Mouse (Mus musculus): ENCODE measurements around the gene Tmem19. TPM values are rescaled to one million over a fixed set of nuclear protein-coding genes. Genes with fewer than 3 reads are reported as not detected.

The Tmem19 gene
- polyA plus RNA-seq, 1 experiment from 2014 or later: 29.3 TPM

DNA sequence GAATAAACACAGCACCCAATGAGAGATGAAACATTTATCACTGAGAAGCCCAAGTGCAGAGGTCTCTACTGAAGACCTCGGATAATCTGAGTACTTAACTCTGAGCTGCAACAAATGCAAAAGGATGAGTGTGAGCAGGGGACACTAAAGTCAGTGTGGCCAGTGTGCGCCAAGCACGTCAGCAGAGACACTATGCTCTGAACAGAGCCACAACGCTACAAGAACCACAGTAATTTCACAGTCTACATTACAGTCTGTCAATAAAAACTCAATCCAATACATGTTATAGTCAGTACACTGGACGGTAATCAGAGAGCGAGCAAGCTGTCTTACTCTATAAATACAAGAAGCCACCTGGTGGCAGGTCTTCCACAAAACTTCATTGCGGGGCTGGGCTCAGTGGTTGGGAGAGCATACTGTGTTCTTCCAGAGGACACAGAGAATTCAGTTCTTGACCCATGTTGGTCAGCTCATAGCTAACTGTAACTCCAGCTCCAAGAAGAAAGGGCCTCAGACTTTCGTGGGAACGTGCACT is 65.8 kb downstream of the Tmem19 start:
- Histone ChIP-seq H3K9ac (no peak overlapping the region), H3K27ac (no peak overlapping the region), H3K4me1 (no peaks in the 10 kb centered on the region), H3K4me3 (no peak overlapping the region), H3K9me3 (no peaks in the 10 kb centered on the region), H3K4me2 (no peak overlapping the region), H3K36me3 (peaks cover 51% of the 10 kb centered on the region), H3K27me3 (no peaks in the 10 kb centered on the region)
- 74% methylated on average over 9 of the region's 9 CpGs for WGBS
- no peak for ATAC-seq (ENCODE audit: borderline replicate concordance, extremely low read depth, low FRiP score, low TSS enrichment)

DNA sequence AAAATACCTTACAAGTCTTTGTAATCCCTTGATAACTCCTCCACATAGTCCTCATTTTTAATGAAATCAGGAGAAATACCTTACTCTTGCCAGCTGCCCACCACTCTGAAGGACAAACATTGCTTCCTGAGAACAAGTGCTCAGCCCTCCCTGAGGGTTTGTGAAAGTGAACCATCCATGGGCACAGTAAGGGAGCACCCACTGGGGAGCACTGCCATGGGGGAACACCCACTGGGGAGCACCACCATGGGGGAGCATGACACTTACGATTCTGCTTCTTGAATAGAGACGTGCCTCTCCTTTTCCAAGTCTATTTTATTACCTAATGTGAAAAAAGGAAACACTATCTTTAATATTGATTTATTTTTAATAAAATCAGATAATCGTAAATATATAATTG is 67.1 kb downstream of the Tmem19 start:
- H3K4me1 ChIP-seq: no peaks in the 10 kb centered on the region
- 96% methylated on average over 3 of the region's 3 CpGs for WGBS
- peaks cover 46% of the 10 kb centered on the region for H3K36me3 ChIP-seq

DNA sequence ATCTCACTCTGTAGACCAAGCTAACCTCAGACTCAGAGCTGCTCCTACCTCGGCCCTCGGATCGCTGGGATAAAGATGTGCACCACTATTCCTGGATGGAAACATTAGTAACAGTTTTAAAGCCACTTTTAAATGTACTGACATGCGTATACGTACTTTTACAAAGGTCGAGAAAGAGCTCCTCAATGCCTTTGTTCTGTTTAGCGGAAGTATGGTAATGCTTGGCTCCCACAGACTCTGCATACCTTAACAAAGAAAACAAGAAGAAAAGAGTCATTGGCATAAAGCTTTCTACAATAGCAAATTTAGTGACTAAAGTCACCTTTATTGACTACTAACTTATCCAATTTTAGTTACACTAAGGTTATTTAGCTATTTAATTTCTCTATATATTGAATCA is 67.6 kb downstream of the Tmem19 start:
- 93% methylated on average over 7 of the region's 7 CpGs for whole genome bisulfite sequencing
- no peak for ATAC-seq (ENCODE audit: borderline replicate concordance, extremely low read depth, low FRiP score, low TSS enrichment)
- H3K4me1 ChIP-seq: no peaks in the 10 kb centered on the region
- H3K27me3 ChIP-seq: no peaks in the 10 kb centered on the region
- no peak overlapping the region for H3K4me2 ChIP-seq
- no peak overlapping the region for H3K27ac ChIP-seq
- H3K4me3 ChIP-seq: no peak overlapping the region
- H3K9me3 ChIP-seq: no peaks in the 10 kb centered on the region
- H3K9ac ChIP-seq: no peak overlapping the region
- peaks cover 46% of the 10 kb centered on the region for H3K36me3 ChIP-seq

More for the DNA sequence above, 67.1 kb downstream of the Tmem19 start:
- no peak for ATAC-seq (ENCODE audit: borderline replicate concordance, extremely low read depth, low FRiP score, low TSS enrichment)
- Histone ChIP-seq H3K9ac (no peak overlapping the region), H3K9me3 (no peaks in the 10 kb centered on the region), H3K4me2 (no peak overlapping the region), H3K27ac (no peak overlapping the region), H3K4me3 (no peak overlapping the region), H3K27me3 (no peaks in the 10 kb centered on the region)

DNA sequence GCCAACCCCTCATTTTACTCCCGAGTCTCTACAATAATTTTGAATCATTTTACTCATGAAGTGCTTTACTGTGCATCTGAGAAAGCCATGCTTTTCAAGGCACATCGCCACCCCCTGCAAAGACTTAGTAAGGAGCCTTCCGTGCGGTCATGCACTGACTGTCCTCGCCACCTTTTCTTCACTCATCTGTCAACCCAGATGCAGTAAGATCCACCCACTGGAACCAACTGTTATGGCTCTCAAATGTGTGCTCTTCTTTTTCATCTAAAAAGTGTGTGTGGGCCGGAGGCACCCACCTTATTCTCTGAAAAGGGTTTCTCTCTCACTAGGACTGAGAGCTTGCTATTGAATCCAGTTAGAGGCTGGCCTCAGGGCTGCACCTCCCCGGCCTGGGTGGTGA is 68.4 kb downstream of the Tmem19 start:
- H3K9ac ChIP-seq: no peak overlapping the region
- H3K9me3 ChIP-seq: no peaks in the 10 kb centered on the region
- H3K27me3 ChIP-seq: no peaks in the 10 kb centered on the region
- no peak overlapping the region for H3K4me2 ChIP-seq
- peaks cover 48% of the 10 kb centered on the region for H3K36me3 ChIP-seq
- no peak overlapping the region for H3K4me3 ChIP-seq
- 90% methylated on average over 7 of the region's 7 CpGs for WGBS
- no peaks in the 10 kb centered on the region for H3K4me1 ChIP-seq
- no peak for ATAC-seq (ENCODE audit: borderline replicate concordance, extremely low read depth, low FRiP score, low TSS enrichment)
- H3K27ac ChIP-seq: no peak overlapping the region

DNA sequence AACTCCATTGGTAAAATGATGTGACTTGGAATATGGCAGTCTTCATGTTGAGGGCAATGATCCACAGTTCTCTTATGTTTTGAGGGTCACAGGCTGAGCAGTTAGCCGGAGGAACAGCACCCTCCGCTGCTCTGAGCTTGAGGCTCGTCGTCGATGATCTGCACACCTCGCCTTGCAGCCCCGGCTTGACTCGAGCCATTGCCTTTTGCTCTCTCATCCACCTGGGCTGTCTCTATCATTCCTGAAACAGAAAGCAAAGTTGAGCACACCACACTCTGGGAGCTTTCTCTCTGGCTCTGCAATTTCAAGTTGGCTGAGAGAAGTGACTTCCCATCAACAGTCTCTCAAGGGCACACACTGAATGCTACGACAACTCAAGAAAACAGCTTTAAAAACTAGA is 71.6 kb downstream of the Tmem19 start:
- no peak overlapping the region for H3K27ac ChIP-seq
- no peak overlapping the region for H3K4me2 ChIP-seq
- 93% methylated on average over 9 of the region's 9 CpGs for WGBS
- H3K9me3 ChIP-seq: no peaks in the 10 kb centered on the region
- no peak for ATAC-seq (ENCODE audit: borderline replicate concordance, extremely low read depth, low FRiP score, low TSS enrichment)
- H3K9ac ChIP-seq: no peak overlapping the region
- H3K4me1 ChIP-seq: no peaks in the 10 kb centered on the region
- no peak overlapping the region for H3K4me3 ChIP-seq
- H3K27me3 ChIP-seq: no peaks in the 10 kb centered on the region
- peaks cover 66% of the 10 kb centered on the region for H3K36me3 ChIP-seq

Other genes starting within 250 kb of the Tmem19 start
- gene Tph2, start 177.5 kb downstream of the Tmem19 start, polyA plus RNA-seq (2015; fragmentation: Nextera tagmentation; extraction: Ambion mirVana): 0.07 TPM in 1 of 2 replicates, not detected in the other
- gene Tbc1d15, start 111.0 kb downstream of the Tmem19 start, polyA plus RNA-seq (2015; fragmentation: Nextera tagmentation; extraction: Ambion mirVana): 56.3 and 57.4 TPM in 2 replicates
- 4.7 and 5.9 TPM in 2 replicates for gene Rab21, start 46.9 kb downstream of the Tmem19 start, polyA plus RNA-seq (2015; fragmentation: Nextera tagmentation; extraction: Ambion mirVana)
- 17.9 and 19.5 TPM in 2 replicates for gene Thap2, start 21.9 kb upstream of the Tmem19 start, polyA plus RNA-seq (2015; fragmentation: Nextera tagmentation; extraction: Ambion mirVana)
- 16.2 and 18.6 TPM in 2 replicates for gene Zfc3h1, start 22.5 kb upstream of the Tmem19 start, polyA plus RNA-seq (2015; fragmentation: Nextera tagmentation; extraction: Ambion mirVana)
- gene A930009A15Rik, start 207.5 kb upstream of the Tmem19 start, polyA plus RNA-seq (2015; fragmentation: Nextera tagmentation; extraction: Ambion mirVana): not detected in 2 replicates
- 1.7 and 2.5 TPM in 2 replicates for gene Lgr5, start 225.3 kb upstream of the Tmem19 start, polyA plus RNA-seq (2015; fragmentation: Nextera tagmentation; extraction: Ambion mirVana)